Mouse (Mus musculus) ES-E14 (cell line): ENCODE results near the gene Bcl7a. TPM values are rescaled to one million over a fixed set of nuclear protein-coding genes. Genes with fewer than 3 reads are reported as not detected.

Experiments
- DNase-seq: peaks from one replicate; pipeline ENCODE4 v3.0.0-alpha.2; 2013; ENCODE audit warnings: low read depth, low spot score
- H3K27ac ChIP-seq: 2 replicates; pipeline ENCODE4 v1.5.1; 2012; ENCODE audit warnings: low read depth, mild to moderate bottlenecking, low read length, moderate library complexity, mixed read lengths; ENCODE audit not compliant: poor library complexity, insufficient read depth, severe bottlenecking
- H3K36me3 ChIP-seq: 2 replicates; pipeline ENCODE4 v1.6.1; 2012; ENCODE audit warnings: mild to moderate bottlenecking, low read length, moderate library complexity, mixed read lengths; ENCODE audit not compliant: control insufficient read depth, poor library complexity, insufficient read depth, severe bottlenecking
- H3K4me1 ChIP-seq, 2 experiments: fragments of 150-350 bp in 1 of 2; sonication (generic) in 1 of 2; 2 replicates each; pipeline ENCODE4 v1.6.1; 2012; ENCODE audit warnings: low read length in 2 of 2, mild to moderate bottlenecking in 1 of 2, mixed read lengths in 1 of 2; ENCODE audit not compliant: control insufficient read depth in 2 of 2, insufficient read depth in 2 of 2, poor library complexity in 1 of 2
- H3K4me3 ChIP-seq, 2 experiments: fragments of 150-350 bp in 1 of 2; sonication (generic) in 1 of 2; 2 replicates each; pipeline ENCODE4 v1.5.1; 2012; ENCODE audit warnings: low read length in 2 of 2, low read depth in 1 of 2, mild to moderate bottlenecking in 1 of 2, mixed read lengths in 1 of 2; ENCODE audit not compliant: insufficient read depth in 1 of 2, poor library complexity in 1 of 2, severe bottlenecking in 1 of 2
- H3K9ac ChIP-seq: 2 replicates; pipeline ENCODE4 v1.6.1; 2012; ENCODE audit warnings: low read depth, mild to moderate bottlenecking, low read length, mixed read lengths; ENCODE audit not compliant: poor library complexity, insufficient read depth, severe bottlenecking
- H3K9me3 ChIP-seq: fragments of 150-350 bp; sonication (generic); 2 replicates; pipeline ENCODE4 v1.6.1; 2012; ENCODE audit warnings: low read depth, mild to moderate bottlenecking, low read length; ENCODE audit not compliant: control insufficient read depth, insufficient read depth
- CHD2 ChIP-seq: IDR thresholded peaks from 2 replicates; pipeline ENCODE4 v1.6.1; 2014; ENCODE audit warnings: mild to moderate bottlenecking, low read depth, low read length, inconsistent platforms
- HCFC1 ChIP-seq: IDR thresholded peaks from 2 replicates; pipeline ENCODE4 v1.6.1; 2012; ENCODE audit warnings: low read length, inconsistent platforms, borderline replicate concordance; ENCODE audit not compliant: insufficient read depth
- MAFK ChIP-seq: IDR thresholded peaks from 2 replicates; pipeline ENCODE4 v1.6.1; 2014; ENCODE audit warnings: mild to moderate bottlenecking, low read depth, low read length, inconsistent platforms; ENCODE audit not compliant: insufficient read depth
- ZC3H11A ChIP-seq: IDR thresholded peaks from 2 replicates; pipeline ENCODE4 v1.6.1; 2012; ENCODE audit warnings: low read depth, mild to moderate bottlenecking, inconsistent platforms, low read length, borderline replicate concordance
- ZNF384 ChIP-seq: IDR thresholded peaks from 2 replicates; pipeline ENCODE4 v1.6.1; 2012; ENCODE audit warnings: low read depth, low read length, inconsistent platforms
- in situ Hi-C, 2 experiments: fragments of 600-800 bp; cut with MboI; formaldehyde crosslinking; loops; one replicate each; pipeline ENCODE4 v1.15.1; 2025; ENCODE audit warnings: low sequenced_read_pairs in 2 of 2, inconsistent platforms in 1 of 2; ENCODE audit not compliant: unreplicated experiment in 2 of 2
- total RNA-seq: library from RNA; depleted of rRNA; stranded (reverse); fragments of 300-350 nt; gene quantifications from 2 replicates; pipeline ENCODE4 v1.2.3, GENCODE M21; 2012

The Bcl7a gene
- total RNA-seq, 1 experiment, result 8.0 TPM

GRCm38 (mm10) chr5:123326751-123327148 is 16.9 kb upstream of the Bcl7a start:
- Histone ChIP-seq H3K36me3 (no peaks in the 10 kb centered on the region), H3K9ac (no peak overlapping the region), H3K4me1 (peaks cover 0 to 2% of the 10 kb centered on the region in 2 experiments; a peak in 1 of 4 replicates), H3K4me3 (no peak overlapping the region), H3K9me3 (no peaks in the 10 kb centered on the region), H3K27ac (no peak overlapping the region)
- no peak for DNase-seq
- in situ Hi-C loops, result no loop called here
- TF ChIP-seq MAFK, result no peak
- no peak for TF ChIP-seq HCFC1
- no peak for TF ChIP-seq ZNF384
- no peak for TF ChIP-seq ZC3H11A
- no peak for TF ChIP-seq CHD2

GRCm38 (mm10) chr5:123327686-123328085 is 15.9 kb upstream of the Bcl7a start:
- no peak for TF ChIP-seq ZNF384
- TF ChIP-seq ZC3H11A, result no peak
- TF ChIP-seq MAFK, result no peak
- no peak for TF ChIP-seq HCFC1
- TF ChIP-seq CHD2, result no peak
- H3K36me3 ChIP-seq, result no peaks in the 10 kb centered on the region
- no peak overlapping the region for H3K9ac ChIP-seq
- H3K4me1 ChIP-seq, result peaks cover 0 to 2% of the 10 kb centered on the region in 2 experiments; a peak in 1 of 4 replicates
- in situ Hi-C loops, result no loop called here
- DNase-seq, result no peak
- H3K9me3 ChIP-seq, result no peaks in the 10 kb centered on the region
- no peak overlapping the region for H3K27ac ChIP-seq
- no peak overlapping the region for H3K4me3 ChIP-seq

GRCm38 (mm10) chr5:123333566-123333965 is 10.1 kb upstream of the Bcl7a start:
- Histone ChIP-seq H3K36me3 (no peaks in the 10 kb centered on the region), H3K27ac (no peak overlapping the region), H3K4me1 (no peaks in the 10 kb centered on the region), H3K4me3 (no peak overlapping the region), H3K9me3 (no peaks in the 10 kb centered on the region), H3K9ac (no peak overlapping the region)
- in situ Hi-C loops, result no loop called here
- no peak for DNase-seq
- TF ChIP-seq ZC3H11A (no peak), MAFK (no peak), HCFC1 (no peak), ZNF384 (no peak), CHD2 (no peak)

GRCm38 (mm10) chr5:123336205-123336961 is 7.3 kb upstream of the Bcl7a start:
- no peak for TF ChIP-seq ZNF384
- no peak for TF ChIP-seq CHD2
- no peak for TF ChIP-seq MAFK
- TF ChIP-seq HCFC1, result no peak
- TF ChIP-seq ZC3H11A, result no peak
- Histone ChIP-seq H3K9ac (no peak overlapping the region), H3K36me3 (no peaks in the 10 kb centered on the region), H3K4me1 (no peaks in the 10 kb centered on the region), H3K9me3 (no peaks in the 10 kb centered on the region), H3K27ac (no peak overlapping the region), H3K4me3 (no peak overlapping the region)
- DNase-seq, result no peak
- in situ Hi-C loops, result no loop called here

GRCm38 (mm10) chr5:123338463-123338862 is 5.2 kb upstream of the Bcl7a start:
- no peak overlapping the region for H3K4me3 ChIP-seq
- no peaks in the 10 kb centered on the region for H3K36me3 ChIP-seq
- no peak for DNase-seq
- no peak overlapping the region for H3K27ac ChIP-seq
- H3K4me1 ChIP-seq, result 0 out of 4 replicates have a peak, but pooled peaks cover 0 to 1% of the 10 kb centered on the region in 2 experiments
- TF ChIP-seq ZNF384 (no peak), CHD2 (no peak), HCFC1 (no peak), ZC3H11A (no peak), MAFK (no peak)
- H3K9me3 ChIP-seq, result no peaks in the 10 kb centered on the region
- H3K9ac ChIP-seq, result no peak overlapping the region
- in situ Hi-C loops, result no loop called here
